Mouse (Mus musculus) ES-E14 (cell line): ENCODE results near the gene Gpx4. TPM values are rescaled to one million over a fixed set of nuclear protein-coding genes. Genes with fewer than 3 reads are reported as not detected.

Source experiments
- DNase-seq: peaks from one replicate; pipeline ENCODE4 v3.0.0-alpha.2; 2013; ENCODE audit warnings: low read depth, low spot score
- H3K27ac ChIP-seq: 2 replicates; pipeline ENCODE4 v1.5.1; 2012; ENCODE audit warnings: low read depth, mild to moderate bottlenecking, low read length, moderate library complexity, mixed read lengths; ENCODE audit not compliant: poor library complexity, insufficient read depth, severe bottlenecking
- H3K36me3 ChIP-seq: 2 replicates; pipeline ENCODE4 v1.6.1; 2012; ENCODE audit warnings: mild to moderate bottlenecking, low read length, moderate library complexity, mixed read lengths; ENCODE audit not compliant: control insufficient read depth, poor library complexity, insufficient read depth, severe bottlenecking
- H3K4me1 ChIP-seq, 2 experiments: fragments of 150-350 bp in 1 of 2; sonication (generic) in 1 of 2; 2 replicates each; pipeline ENCODE4 v1.6.1; 2012; ENCODE audit warnings: low read length in 2 of 2, mild to moderate bottlenecking in 1 of 2, mixed read lengths in 1 of 2; ENCODE audit not compliant: control insufficient read depth in 2 of 2, insufficient read depth in 2 of 2, poor library complexity in 1 of 2
- H3K4me3 ChIP-seq, 2 experiments: fragments of 150-350 bp in 1 of 2; sonication (generic) in 1 of 2; 2 replicates each; pipeline ENCODE4 v1.5.1; 2012; ENCODE audit warnings: low read length in 2 of 2, low read depth in 1 of 2, mild to moderate bottlenecking in 1 of 2, mixed read lengths in 1 of 2; ENCODE audit not compliant: insufficient read depth in 1 of 2, poor library complexity in 1 of 2, severe bottlenecking in 1 of 2
- H3K9ac ChIP-seq: 2 replicates; pipeline ENCODE4 v1.6.1; 2012; ENCODE audit warnings: low read depth, mild to moderate bottlenecking, low read length, mixed read lengths; ENCODE audit not compliant: poor library complexity, insufficient read depth, severe bottlenecking
- H3K9me3 ChIP-seq: fragments of 150-350 bp; sonication (generic); 2 replicates; pipeline ENCODE4 v1.6.1; 2012; ENCODE audit warnings: low read depth, mild to moderate bottlenecking, low read length; ENCODE audit not compliant: control insufficient read depth, insufficient read depth
- CHD2 ChIP-seq: IDR thresholded peaks from 2 replicates; pipeline ENCODE4 v1.6.1; 2014; ENCODE audit warnings: mild to moderate bottlenecking, low read depth, low read length, inconsistent platforms
- HCFC1 ChIP-seq: IDR thresholded peaks from 2 replicates; pipeline ENCODE4 v1.6.1; 2012; ENCODE audit warnings: low read length, inconsistent platforms, borderline replicate concordance; ENCODE audit not compliant: insufficient read depth
- MAFK ChIP-seq: IDR thresholded peaks from 2 replicates; pipeline ENCODE4 v1.6.1; 2014; ENCODE audit warnings: mild to moderate bottlenecking, low read depth, low read length, inconsistent platforms; ENCODE audit not compliant: insufficient read depth
- ZC3H11A ChIP-seq: IDR thresholded peaks from 2 replicates; pipeline ENCODE4 v1.6.1; 2012; ENCODE audit warnings: low read depth, mild to moderate bottlenecking, inconsistent platforms, low read length, borderline replicate concordance
- ZNF384 ChIP-seq: IDR thresholded peaks from 2 replicates; pipeline ENCODE4 v1.6.1; 2012; ENCODE audit warnings: low read depth, low read length, inconsistent platforms
- in situ Hi-C, 2 experiments: fragments of 600-800 bp; cut with MboI; formaldehyde crosslinking; loops; one replicate each; pipeline ENCODE4 v1.15.1; 2025; ENCODE audit warnings: low sequenced_read_pairs in 2 of 2, inconsistent platforms in 1 of 2; ENCODE audit not compliant: unreplicated experiment in 2 of 2
- total RNA-seq: library from RNA; depleted of rRNA; stranded (reverse); fragments of 300-350 nt; gene quantifications from 2 replicates; pipeline ENCODE4 v1.2.3, GENCODE M21; 2012

Gene Gpx4
- total RNA-seq, 1 experiment = 1,456 TPM

- no peak for DNase-seq
- TF ChIP-seq ZC3H11A (no peak), CHD2 (no peak), ZNF384 (no peak), MAFK (no peak), HCFC1 (no peak)
- H3K27ac ChIP-seq = peak overlapping the region; percentile 88
- H3K9ac ChIP-seq = peak overlapping the region; percentile 41; the same call in 1 of the 2 replicates
- no peaks in the 10 kb centered on the region for H3K36me3 ChIP-seq
- in situ Hi-C loops = no loop called here
- H3K9me3 ChIP-seq = no peaks in the 10 kb centered on the region
- H3K4me1 ChIP-seq = peaks cover 16 to 30% of the 10 kb centered on the region in 2 experiments
- no peak overlapping the region; a peak in 1 of 4 replicates for H3K4me3 ChIP-seq
These were observed 1.2 kb upstream of the Gpx4 start for GRCm38 (mm10) chr10:80045766-80046165.

GRCm38 (mm10) chr10:80048396-80048795 lies 1.4 kb downstream of the Gpx4 start:
- H3K4me3 ChIP-seq = no peak overlapping the region
- peak overlapping the region; percentile 56 for H3K27ac ChIP-seq
- no peaks in the 10 kb centered on the region for H3K36me3 ChIP-seq
- peak overlapping the region; percentile 9; the same call in 1 of the 2 replicates for H3K9ac ChIP-seq
- H3K4me1 ChIP-seq = peaks cover 20 to 35% of the 10 kb centered on the region in 2 experiments
- no peaks in the 10 kb centered on the region for H3K9me3 ChIP-seq
- TF ChIP-seq ZC3H11A (no peak), MAFK (no peak), ZNF384 (no peak), CHD2 (no peak)
- in situ Hi-C loops = no loop called here
- no peak for DNase-seq

GRCm38 (mm10) chr10:80048834-80049233 lies 1.9 kb downstream of the Gpx4 start:
- Histone ChIP-seq H3K4me3 (no peak overlapping the region), H3K36me3 (no peaks in the 10 kb centered on the region), H3K9me3 (no peaks in the 10 kb centered on the region), H3K9ac (0 out of 2 replicates have a peak overlapping the region, but pooled peaks have one; percentile 9), H3K4me1 (peaks cover 20 to 35% of the 10 kb centered on the region in 2 experiments), H3K27ac (peak overlapping the region; percentile 56)
- DNase-seq = no peak
- in situ Hi-C loops = no loop called here
- TF ChIP-seq ZNF384 (no peak), MAFK (no peak), HCFC1 (no peak), CHD2 (no peak), ZC3H11A (no peak)

- H3K4me1 ChIP-seq = peaks cover 20 to 32% of the 10 kb centered on the region in 2 experiments
- H3K27ac ChIP-seq = peak overlapping the region; percentile 96
- no peak for DNase-seq
- peak overlapping the region; percentile 53 for H3K9ac ChIP-seq
- peak overlapping the region; percentile 2 to 13; a peak in 2 of 4 replicates for H3K4me3 ChIP-seq
- H3K9me3 ChIP-seq = no peaks in the 10 kb centered on the region
- TF ChIP-seq ZC3H11A (no peak), ZNF384 (no peak), CHD2 (no peak), MAFK (no peak), HCFC1 (peak; percentile 24; the same call in 1 of the 2 replicates)
- H3K36me3 ChIP-seq = peaks cover 6% of the 10 kb centered on the region; the same call in 1 of the 2 replicates
- in situ Hi-C loops = no loop called here
These were observed 3.3 kb downstream of the Gpx4 start for GRCm38 (mm10) chr10:80050244-80050643.
